Comparison of ENCODE assay signal across 18 mouse cellular contexts in the genomic region with DNA sequence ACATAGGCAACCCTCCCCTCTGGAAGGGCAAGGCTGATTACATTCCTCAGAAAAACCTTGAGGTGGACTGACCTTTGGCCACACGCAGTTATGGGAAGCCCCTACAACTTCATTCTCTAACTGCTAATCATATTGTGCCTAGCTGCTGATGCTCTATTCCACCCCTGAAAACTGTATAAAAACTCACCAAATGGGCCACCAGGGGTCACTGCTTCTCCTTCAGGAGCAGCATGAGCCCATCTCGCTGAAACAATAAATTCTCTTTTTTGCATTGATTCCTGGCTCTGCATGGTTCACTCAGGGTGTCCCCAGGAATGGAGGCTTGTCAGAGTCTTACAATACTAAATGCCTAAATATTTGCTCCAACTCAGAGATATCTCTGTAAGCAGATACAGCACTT.
DNase-seq lines count a peak whose midpoint lies in the region; ATAC-seq and TF ChIP-seq lines count a peak whose summit lies in the region.
"Had no signal": no experiment of that assay in that cellular context is flagged by ENCODE, and none has a peak within 500 bp of the region (broad histone marks: within the 10 kb centered on the region; RNA-seq: fewer than 3 reads in every experiment).

No protein-coding gene starts in this region.

- DNase-seq in kidney, adult 2 months, result peak; percentile 4
- no peak for DNase-seq in kidney, adult 18-20 months
- no peak for DNase-seq in lung, postnatal 0 days (ENCODE audit: low spot score)
- DNase-seq in lung, adult 2 months, result no peak
- DNase-seq in G1E (ENCODE audit: low spot score), result no peak
- DNase-seq in embryonic facial prominence, embryonic 10.5 days (ENCODE audit: low spot score), result peak; percentile 8
- DNase-seq in Muller cell, postnatal 12 days (ENCODE audit: inconsistent ontology term), result no peak
- DNase-seq: adrenal gland, postnatal 10 days; cerebellum, adult 2 months; heart, postnatal 4 days; lung, postnatal 4 days; thymus, adult 18-20 months had no signal

- H3K9me3 ChIP-seq in lung, postnatal 0 days (ENCODE audit: low read length), result no peaks in the 10 kb centered on the region
- no peaks in the 10 kb centered on the region for H3K9me3 ChIP-seq in G1E (replicated peaks)
- H3K9me3 ChIP-seq in embryonic facial prominence, embryonic 10.5 days, result no peaks in the 10 kb centered on the region
- H3K9me3 ChIP-seq: embryonic facial prominence, embryonic 12.5 days; heart, embryonic 13.5 days; kidney, embryonic 15.5 days; limb, embryonic 13.5 days; liver, embryonic 15.5 days had no signal

- no peak overlapping the region for H3K4me2 ChIP-seq in lung, postnatal 0 days (replicated peaks; ENCODE audit: low read depth, low read length)
- H3K4me2 ChIP-seq: embryonic facial prominence, embryonic 12.5 days; heart, embryonic 13.5 days; kidney, embryonic 15.5 days; limb, embryonic 13.5 days; liver, embryonic 15.5 days; midbrain, embryonic 11.5 days had no signal

- no peak for TF ChIP-seq EP300 in lung, postnatal 0 days (IDR thresholded peaks at IDR 0.05)

- H3K9ac ChIP-seq in lung, postnatal 0 days (replicated peaks; ENCODE audit: low read depth), result no peak overlapping the region
- H3K9ac ChIP-seq: embryonic facial prominence, embryonic 12.5 days; heart, embryonic 13.5 days; kidney, embryonic 15.5 days; limb, embryonic 13.5 days; liver, embryonic 15.5 days had no signal

- H3K36me3 ChIP-seq in kidney, adult 2 months (ENCODE audit: control insufficient read depth, insufficient read depth, low read length), result no peaks in the 10 kb centered on the region
- no peaks in the 10 kb centered on the region for H3K36me3 ChIP-seq in lung, postnatal 0 days (ENCODE audit: insufficient read depth, low read length)
- H3K36me3 ChIP-seq in G1E (replicated peaks), result no peaks in the 10 kb centered on the region
- H3K36me3 ChIP-seq in embryonic facial prominence, embryonic 10.5 days (replicated peaks), result no peaks in the 10 kb centered on the region
- H3K36me3 ChIP-seq: embryonic facial prominence, embryonic 12.5 days; heart, embryonic 13.5 days; kidney, embryonic 15.5 days; limb, embryonic 13.5 days; liver, embryonic 15.5 days had no signal

- H3K4me1 ChIP-seq in kidney, adult 2 months (ENCODE audit: control insufficient read depth, insufficient read depth, low read length), result no peaks in the 10 kb centered on the region
- no peaks in the 10 kb centered on the region for H3K4me1 ChIP-seq in lung, postnatal 0 days (ENCODE audit: insufficient read depth, low read depth, low read length)
- H3K4me1 ChIP-seq in lung, adult 2 months (ENCODE audit: control insufficient read depth, insufficient read depth, low read length), result no peaks in the 10 kb centered on the region
- H3K4me1 ChIP-seq in G1E (ENCODE audit: insufficient read depth, low read depth, low read length), result no peaks in the 10 kb centered on the region
- no peaks in the 10 kb centered on the region for H3K4me1 ChIP-seq in embryonic facial prominence, embryonic 10.5 days
- H3K4me1 ChIP-seq: embryonic facial prominence, embryonic 12.5 days; heart, embryonic 13.5 days; kidney, embryonic 15.5 days; limb, embryonic 13.5 days; liver, embryonic 15.5 days had no signal

- no peak for TF ChIP-seq CTCF in kidney, adult 2 months (conservative IDR thresholded peaks at IDR 0.05; ENCODE audit: insufficient read depth, insufficient read length, low read depth, low read length)
- TF ChIP-seq CTCF in lung, postnatal 0 days (IDR thresholded peaks at IDR 0.05), result 0 out of 2 replicates have a peak, but pooled peaks have one; percentile 6
- no peak for TF ChIP-seq CTCF in lung, adult 2 months (IDR thresholded peaks at IDR 0.05; ENCODE audit: insufficient read depth, low read length)
- TF ChIP-seq CTCF in G1E (IDR thresholded peaks at IDR 0.05; ENCODE audit: low read depth, low read length), result peak; percentile 12; the same call in 1 of the 2 replicates

- no peak overlapping the region for H3K27ac ChIP-seq in kidney, adult 2 months (ENCODE audit: insufficient read depth, low read depth, low read length)
- H3K27ac ChIP-seq in lung, postnatal 0 days (ENCODE audit: low read length), result no peak overlapping the region
- H3K27ac ChIP-seq in embryonic facial prominence, embryonic 10.5 days (replicated peaks), result no peak overlapping the region
- H3K27ac ChIP-seq: embryonic facial prominence, embryonic 12.5 days; heart, embryonic 13.5 days; kidney, embryonic 15.5 days; limb, embryonic 13.5 days; liver, embryonic 15.5 days had no signal

- ATAC-seq in lung, postnatal 0 days, result no peak
- no peak for ATAC-seq in G1E (ENCODE audit: extremely low read depth, insufficient number of reproducible peaks, low FRiP score, poor library complexity, severe bottlenecking)

- no peak for TF ChIP-seq POLR2A in kidney, adult 2 months (IDR thresholded peaks at IDR 0.05; ENCODE audit: low read depth, low read length)
- TF ChIP-seq POLR2A in lung, adult 2 months (IDR thresholded peaks at IDR 0.05; ENCODE audit: borderline replicate concordance, extremely low read depth, low read depth, low read length), result no peak

- WGBS in kidney, adult 2 months, result 88% methylated on average over 2 of the region's 2 CpGs
- 80% methylated on average over 2 of the region's 2 CpGs for WGBS in lung, postnatal 0 days
- 89% methylated on average over 2 of the region's 2 CpGs for WGBS in lung, adult 2 months
- WGBS in embryonic facial prominence, embryonic 10.5 days, result 84% methylated on average over 2 of the region's 2 CpGs

- no peak overlapping the region for H3K4me3 ChIP-seq in kidney, adult 2 months (ENCODE audit: insufficient read depth, low read depth, low read length)
- H3K4me3 ChIP-seq in lung, postnatal 0 days (ENCODE audit: low read depth, low read length), result no peak overlapping the region
- no peak overlapping the region for H3K4me3 ChIP-seq in lung, adult 2 months (replicated peaks; ENCODE audit: extremely low read depth, low read depth, low read length)
- no peak overlapping the region for H3K4me3 ChIP-seq in G1E (ENCODE audit: low read depth, low read length)
- no peak overlapping the region for H3K4me3 ChIP-seq in embryonic facial prominence, embryonic 10.5 days
- H3K4me3 ChIP-seq: embryonic facial prominence, embryonic 12.5 days; heart, embryonic 13.5 days; kidney, embryonic 15.5 days; limb, embryonic 13.5 days; liver, embryonic 15.5 days had no signal

- no peaks in the 10 kb centered on the region for H3K27me3 ChIP-seq in kidney, adult 2 months (replicated peaks; ENCODE audit: control insufficient read depth, insufficient read depth, low read length)
- H3K27me3 ChIP-seq in lung, postnatal 0 days (replicated peaks; ENCODE audit: insufficient read depth, low read length), result no peaks in the 10 kb centered on the region
- no peaks in the 10 kb centered on the region for H3K27me3 ChIP-seq in G1E (ENCODE audit: insufficient read depth, low read length)
- no peaks in the 10 kb centered on the region for H3K27me3 ChIP-seq in embryonic facial prominence, embryonic 10.5 days (replicated peaks; ENCODE audit: low read depth, poor library complexity, severe bottlenecking)
- H3K27me3 ChIP-seq: embryonic facial prominence, embryonic 12.5 days; heart, embryonic 13.5 days; kidney, embryonic 15.5 days; limb, embryonic 13.5 days; liver, embryonic 15.5 days had no signal

Comparison
In these comparisons a context has a peak if more than half of its experiments do, and no peak if none do; other contexts are left out.
1. DNase-seq: peak in kidney, adult 2 months (single experiment) and embryonic facial prominence, embryonic 10.5 days (single experiment); none in kidney, adult 18-20 months (single experiment), lung, postnatal 0 days (single experiment), lung, adult 2 months (single experiment), G1E (single experiment) and Muller cell, postnatal 12 days (single experiment).
2. CTCF ChIP-seq: peak in lung, postnatal 0 days (single experiment) and G1E (single experiment); none in kidney, adult 2 months (single experiment) and lung, adult 2 months (single experiment).